Mouse (Mus musculus): ENCODE results near the gene Esrrg. TPM values are rescaled to one million over a fixed set of nuclear protein-coding genes. Genes with fewer than 3 reads are reported as not detected.
A peak's percentile ranks its signal among the peaks of the same experiment; 100 is the strongest.

The Esrrg gene
- polyA plus RNA-seq, 1 experiment from 2014 or later = 2.2 TPM

- Histone ChIP-seq H3K27ac (no peak overlapping the region), H3K36me3 (no peaks in the 10 kb centered on the region), H3K9me3 (replicated peaks) (no peaks in the 10 kb centered on the region), H3K27me3 (ENCODE audit: low read depth, poor library complexity, severe bottlenecking) (no peaks in the 10 kb centered on the region), H3K4me1 (peaks cover 40% of the 10 kb centered on the region), H3K4me3 (no peak overlapping the region)
- DNase-seq (ENCODE audit: low spot score) = no peak
- 95% methylated on average over 9 of the region's 9 CpGs for WGBS
These were observed 52.4 kb downstream of the Esrrg start for GRCm38 (mm10) chr1:187660963-187661362.

- H3K27ac ChIP-seq = peak overlapping the region; percentile 75
- no peaks in the 10 kb centered on the region for H3K27me3 ChIP-seq (ENCODE audit: low read depth, poor library complexity, severe bottlenecking)
- WGBS = 22% methylated on average over 12 of the region's 12 CpGs
- no peaks in the 10 kb centered on the region for H3K9me3 ChIP-seq (replicated peaks)
- H3K36me3 ChIP-seq = no peaks in the 10 kb centered on the region
- peak overlapping the region; percentile 31 for H3K4me3 ChIP-seq
- peaks cover 45% of the 10 kb centered on the region for H3K4me1 ChIP-seq
- DNase-seq (ENCODE audit: low spot score) = peak; percentile 56
These were observed 53.6 kb downstream of the Esrrg start for GRCm38 (mm10) chr1:187662083-187662609.

- Histone ChIP-seq H3K4me3 (no peak overlapping the region), H3K27ac (peak overlapping the region; percentile 58; the same call in 1 of the 2 replicates), H3K27me3 (ENCODE audit: low read depth, poor library complexity, severe bottlenecking) (no peaks in the 10 kb centered on the region), H3K9me3 (replicated peaks) (no peaks in the 10 kb centered on the region), H3K36me3 (no peaks in the 10 kb centered on the region), H3K4me1 (peaks cover 45% of the 10 kb centered on the region)
- no peak for DNase-seq (ENCODE audit: low spot score)
- WGBS = 59% methylated on average over 6 of the region's 6 CpGs
These were observed 54.8 kb downstream of the Esrrg start for GRCm38 (mm10) chr1:187663376-187663775.

GRCm38 (mm10) chr1:187664261-187664660 lies 55.7 kb downstream of the Esrrg start:
- Histone ChIP-seq H3K27me3 (ENCODE audit: low read depth, poor library complexity, severe bottlenecking) (no peaks in the 10 kb centered on the region), H3K36me3 (no peaks in the 10 kb centered on the region), H3K4me3 (no peak overlapping the region), H3K4me1 (peaks cover 45% of the 10 kb centered on the region), H3K9me3 (replicated peaks) (no peaks in the 10 kb centered on the region), H3K27ac (no peak overlapping the region)
- 87% methylated on average over 7 of the region's 7 CpGs for WGBS
- DNase-seq (ENCODE audit: low spot score) = no peak

GRCm38 (mm10) chr1:187665901-187666600 lies 57.5 kb downstream of the Esrrg start:
- Histone ChIP-seq H3K27ac (no peak overlapping the region), H3K4me1 (peaks cover 40% of the 10 kb centered on the region), H3K9me3 (replicated peaks) (no peaks in the 10 kb centered on the region), H3K36me3 (no peaks in the 10 kb centered on the region), H3K27me3 (ENCODE audit: low read depth, poor library complexity, severe bottlenecking) (no peaks in the 10 kb centered on the region), H3K4me3 (no peak overlapping the region)
- WGBS = 32% methylated on average over 10 of the region's 10 CpGs
- no peak for DNase-seq (ENCODE audit: low spot score)

GRCm38 (mm10) chr1:187669746-187670145 lies 61.2 kb downstream of the Esrrg start:
- WGBS = 96% methylated on average over 6 of the region's 6 CpGs
- no peak overlapping the region for H3K27ac ChIP-seq
- H3K27me3 ChIP-seq (ENCODE audit: low read depth, poor library complexity, severe bottlenecking) = peaks cover 13% of the 10 kb centered on the region; the same call in 1 of the 2 replicates

GRCm38 (mm10) chr1:187672446-187672845 lies 63.9 kb downstream of the Esrrg start:
- no peak overlapping the region for H3K4me3 ChIP-seq
- 65% methylated on average over 5 of the region's 5 CpGs for WGBS
- H3K27me3 ChIP-seq (ENCODE audit: low read depth, poor library complexity, severe bottlenecking) = peaks cover 13% of the 10 kb centered on the region; the same call in 1 of the 2 replicates
- H3K27ac ChIP-seq = no peak overlapping the region
- peaks cover 54% of the 10 kb centered on the region for H3K4me1 ChIP-seq
- DNase-seq (ENCODE audit: low spot score) = no peak
- H3K9me3 ChIP-seq (replicated peaks) = no peaks in the 10 kb centered on the region
- no peaks in the 10 kb centered on the region for H3K36me3 ChIP-seq

More at GRCm38 (mm10) chr1:187669746-187670145, 61.2 kb downstream of the Esrrg start:
- Histone ChIP-seq H3K4me1 (peaks cover 35% of the 10 kb centered on the region), H3K9me3 (replicated peaks) (no peaks in the 10 kb centered on the region), H3K4me3 (no peak overlapping the region), H3K36me3 (no peaks in the 10 kb centered on the region)
- DNase-seq (ENCODE audit: low spot score) = no peak

- Histone ChIP-seq H3K4me3 (no peak overlapping the region), H3K4me1 (peaks cover 60% of the 10 kb centered on the region), H3K27me3 (ENCODE audit: low read depth, poor library complexity, severe bottlenecking) (peaks cover 13% of the 10 kb centered on the region; the same call in 1 of the 2 replicates), H3K9me3 (replicated peaks) (no peaks in the 10 kb centered on the region), H3K27ac (peak overlapping the region; percentile 86), H3K36me3 (no peaks in the 10 kb centered on the region)
- DNase-seq (ENCODE audit: low spot score) = peak; percentile 47
- 15% methylated on average over 10 of the region's 10 CpGs for WGBS
These were observed 66.2 kb downstream of the Esrrg start for GRCm38 (mm10) chr1:187674771-187675186.

GRCm38 (mm10) chr1:187676626-187677025 lies 68.0 kb downstream of the Esrrg start:
- WGBS = 36% methylated on average over 10 of the region's 10 CpGs
- H3K27ac ChIP-seq = peak overlapping the region; percentile 86
- H3K4me3 ChIP-seq = no peak overlapping the region; the same call in 1 of the 2 replicates
- H3K9me3 ChIP-seq (replicated peaks) = no peaks in the 10 kb centered on the region
- peaks cover 60% of the 10 kb centered on the region for H3K4me1 ChIP-seq
- peak; percentile 60 for DNase-seq (ENCODE audit: low spot score)
- peaks cover 10% of the 10 kb centered on the region; the same call in 1 of the 2 replicates for H3K27me3 ChIP-seq (ENCODE audit: low read depth, poor library complexity, severe bottlenecking)
- H3K36me3 ChIP-seq = no peaks in the 10 kb centered on the region

- Histone ChIP-seq H3K27ac (no peak overlapping the region), H3K4me3 (no peak overlapping the region), H3K27me3 (ENCODE audit: low read depth, poor library complexity, severe bottlenecking) (no peaks in the 10 kb centered on the region), H3K36me3 (no peaks in the 10 kb centered on the region), H3K9me3 (replicated peaks) (no peaks in the 10 kb centered on the region), H3K4me1 (peaks cover 38% of the 10 kb centered on the region)
- DNase-seq (ENCODE audit: low spot score) = no peak
- 77% methylated on average over 1 of the region's 1 CpGs for WGBS
These were observed 70.7 kb downstream of the Esrrg start for GRCm38 (mm10) chr1:187679246-187679645.

- WGBS = 90% methylated on average over 4 of the region's 4 CpGs
- Histone ChIP-seq H3K27me3 (ENCODE audit: low read depth, poor library complexity, severe bottlenecking) (no peaks in the 10 kb centered on the region), H3K27ac (no peak overlapping the region), H3K9me3 (replicated peaks) (no peaks in the 10 kb centered on the region), H3K4me1 (no peaks in the 10 kb centered on the region), H3K4me3 (no peak overlapping the region), H3K36me3 (no peaks in the 10 kb centered on the region)
- DNase-seq (ENCODE audit: low spot score) = no peak
These were observed 75.9 kb downstream of the Esrrg start for GRCm38 (mm10) chr1:187684519-187684918.

- H3K4me1 ChIP-seq = peaks cover 4% of the 10 kb centered on the region
- no peaks in the 10 kb centered on the region for H3K9me3 ChIP-seq (replicated peaks)
- no peak overlapping the region for H3K4me3 ChIP-seq
- H3K27ac ChIP-seq = no peak overlapping the region
- H3K36me3 ChIP-seq = no peaks in the 10 kb centered on the region
- 86% methylated on average over 11 of the region's 11 CpGs for WGBS
- H3K27me3 ChIP-seq (ENCODE audit: low read depth, poor library complexity, severe bottlenecking) = no peaks in the 10 kb centered on the region
- DNase-seq (ENCODE audit: low spot score) = no peak
These were observed 83.4 kb downstream of the Esrrg start for GRCm38 (mm10) chr1:187691846-187692525.

GRCm38 (mm10) chr1:187694865-187695264 lies 86.3 kb downstream of the Esrrg start:
- no peaks in the 10 kb centered on the region for H3K9me3 ChIP-seq (replicated peaks)
- H3K36me3 ChIP-seq = no peaks in the 10 kb centered on the region
- WGBS = 60% methylated on average over 4 of the region's 4 CpGs
- H3K4me3 ChIP-seq = no peak overlapping the region
- no peak for DNase-seq (ENCODE audit: low spot score)
- peaks cover 4% of the 10 kb centered on the region for H3K4me1 ChIP-seq
- no peaks in the 10 kb centered on the region for H3K27me3 ChIP-seq (ENCODE audit: low read depth, poor library complexity, severe bottlenecking)
- no peak overlapping the region for H3K27ac ChIP-seq
